ENCODE assay signal across 16 mouse cellular contexts in genomic region chr11:90073201-90073600, GRCm38 (mm10). TPM values are rescaled to one million over a fixed set of nuclear protein-coding genes. Genes with fewer than 3 reads are reported as not detected.
"Had no signal": no experiment of that assay in that cellular context is flagged by ENCODE, and none has a peak within 500 bp of the region (broad histone marks: within the 10 kb centered on the region; RNA-seq: fewer than 3 reads in every experiment).

No protein-coding gene starts in this region.

- H3K4me3 ChIP-seq: limb, embryonic 12.5 days; limb, embryonic 15.5 days had no signal

- H3K36me3 ChIP-seq: limb, embryonic 12.5 days; limb, embryonic 15.5 days had no signal

- H3K4me2 ChIP-seq: limb, embryonic 12.5 days; limb, embryonic 15.5 days; liver, embryonic 11.5 days; midbrain, embryonic 11.5 days had no signal

- ATAC-seq: intestine, postnatal 0 days had no signal

- H3K27me3 ChIP-seq: limb, embryonic 12.5 days; limb, embryonic 15.5 days had no signal

- H3K9me3 ChIP-seq: limb, embryonic 12.5 days; limb, embryonic 15.5 days had no signal

- H3K9ac ChIP-seq: limb, embryonic 12.5 days; limb, embryonic 15.5 days; liver, embryonic 14.5 days had no signal

- DNase-seq: kidney, adult 2 months; kidney, postnatal 10 days; kidney, postnatal 4 days; left cerebral cortex, postnatal 4 days; midbrain, embryonic 14.5 days; thymus, adult 2 months; thymus, postnatal 14 days; thymus, postnatal 4 days had no signal

- H3K27ac ChIP-seq: limb, embryonic 12.5 days; liver, embryonic 14.5 days; stomach, postnatal 0 days had no signal

RNA-seq across cellular contexts. Expression of gene Tmem100, which starts 43.1 kb away (rescaled TPM):
- total RNA-seq: megakaryocyte-erythroid progenitor cell, adult 5-6 weeks had no signal
